Mouse (Mus musculus): ENCODE results near the gene Vrk2. TPM values are rescaled to one million over a fixed set of nuclear protein-coding genes. Genes with fewer than 3 reads are reported as not detected.

The Vrk2 gene
- polyA plus RNA-seq (2016; fragmentation: Nextera tagmentation; extraction: Ambion mirVana): 10.7 and 11.1 TPM in 2 replicates

DNA sequence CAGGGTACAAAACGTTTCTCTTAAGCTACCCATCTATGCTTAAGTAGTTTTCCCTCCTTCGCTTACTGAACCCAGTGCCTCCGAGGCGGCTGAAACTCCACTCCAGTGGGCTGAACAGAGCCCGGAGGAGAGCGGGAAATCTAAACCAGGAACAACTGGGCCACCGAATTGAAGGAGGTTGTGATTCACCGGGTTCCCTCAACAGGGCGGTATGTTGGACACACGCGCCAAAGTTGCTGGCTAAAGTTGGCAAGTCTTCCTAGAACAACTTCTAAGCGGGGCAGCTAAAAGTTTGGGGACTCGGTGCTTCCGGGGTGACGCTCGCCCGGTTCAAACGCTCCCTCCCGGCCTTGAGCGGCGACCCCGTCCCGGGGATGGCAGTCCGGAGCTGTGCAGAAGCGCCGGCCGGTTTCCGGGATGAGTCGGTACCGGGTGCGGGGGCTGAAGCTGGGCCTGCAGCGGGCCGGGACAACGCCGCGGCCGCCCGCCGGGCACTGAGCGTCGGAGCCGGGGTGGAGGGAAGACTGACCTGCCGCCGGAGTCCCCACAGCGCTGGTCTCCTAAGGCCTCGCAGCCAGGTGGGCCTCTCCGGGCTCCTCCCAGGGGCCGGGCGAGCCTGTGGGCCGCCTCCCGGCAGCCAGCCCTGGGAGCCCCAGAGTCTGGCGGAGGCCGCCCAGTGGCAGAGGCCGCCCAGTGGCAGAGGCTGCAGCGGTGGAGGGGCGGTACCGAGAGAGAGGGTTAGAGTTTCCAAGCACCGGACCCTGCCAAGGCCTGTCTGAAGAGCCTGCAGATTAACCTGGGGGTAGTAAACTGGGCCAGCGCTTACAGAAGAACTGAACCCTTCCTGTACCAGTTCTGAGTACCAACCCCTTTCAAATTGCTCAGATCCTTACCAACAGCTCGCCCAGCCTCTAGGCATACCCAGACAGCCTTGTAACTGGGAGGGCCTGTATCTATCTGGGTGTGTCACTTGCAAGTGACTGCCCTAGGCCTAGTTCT, at the start of gene Vrk2, which contains the start of gene Gm6899:
Gene Vrk2, minus strand, starts transcription at position 939 of the 999 bp plus-strand sequence.
Gene Gm6899, plus strand, starts transcription at position 181 of the 999 bp plus-strand sequence.
- no peaks in the 10 kb centered on the region for H3K27me3 ChIP-seq (replicated peaks)
- peak within 1 kb of the TSS; percentile 90 for H3K4me2 ChIP-seq (replicated peaks)
- no peaks in the 10 kb centered on the region for H3K9me3 ChIP-seq
- H3K4me3 ChIP-seq: peak within 1 kb of the TSS; percentile 70
- peaks cover 6% of the 10 kb centered on the region; the same call in 1 of the 2 replicates for H3K4me1 ChIP-seq
- H3K9ac ChIP-seq: peak within 1 kb of the TSS; percentile 74
- ATAC-seq (ENCODE audit: low FRiP score, low read depth): peak; percentile 97
- no peak within 1 kb of the TSS for H3K27ac ChIP-seq
- H3K36me3 ChIP-seq: no peaks in the 10 kb centered on the region
- WGBS: under 1% methylated on average over 60 of the region's 60 CpGs

GRCm38 (mm10) chr11:26642141-26642540, 48.3 kb upstream of the Vrk2 start:
- H3K4me2 ChIP-seq (replicated peaks): no peak overlapping the region
- H3K9me3 ChIP-seq: no peaks in the 10 kb centered on the region
- no peaks in the 10 kb centered on the region for H3K27me3 ChIP-seq (replicated peaks)
- H3K36me3 ChIP-seq: no peaks in the 10 kb centered on the region
- no peak for ATAC-seq (ENCODE audit: low FRiP score, low read depth)
- H3K4me3 ChIP-seq: no peak overlapping the region
- no peaks in the 10 kb centered on the region for H3K4me1 ChIP-seq
- H3K9ac ChIP-seq: no peak overlapping the region
- H3K27ac ChIP-seq: no peak overlapping the region
- 93% methylated on average over 1 of the region's 1 CpGs for WGBS

DNA sequence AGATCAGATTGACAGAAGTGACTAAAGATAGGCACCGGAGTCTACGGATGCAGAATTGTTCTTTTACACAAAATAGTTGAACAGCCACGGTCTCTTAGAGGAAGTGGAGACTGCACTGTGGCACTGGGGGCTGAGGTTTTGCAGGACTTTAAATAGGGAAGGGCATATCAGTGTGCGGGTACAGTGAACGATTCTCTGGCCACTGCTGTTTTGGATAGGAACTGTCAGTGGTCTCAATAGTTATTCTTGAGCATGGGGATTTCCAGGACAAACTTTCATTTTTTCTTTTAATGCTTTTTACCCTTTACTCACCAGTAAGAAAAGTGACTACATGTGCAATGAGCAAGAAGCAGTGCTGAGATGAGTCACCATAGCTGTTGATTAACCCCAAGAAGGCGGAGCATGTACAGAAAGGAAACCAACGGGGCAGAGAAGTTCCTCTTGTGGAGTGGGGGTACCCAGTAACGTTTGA, 46.6 kb upstream of the Vrk2 start:
- Histone ChIP-seq H3K27me3 (replicated peaks) (no peaks in the 10 kb centered on the region), H3K36me3 (no peaks in the 10 kb centered on the region), H3K4me3 (no peak overlapping the region), H3K27ac (no peak overlapping the region), H3K4me2 (replicated peaks) (no peak overlapping the region), H3K4me1 (no peaks in the 10 kb centered on the region), H3K9ac (no peak overlapping the region), H3K9me3 (no peaks in the 10 kb centered on the region)
- no peak for ATAC-seq (ENCODE audit: low FRiP score, low read depth)
- WGBS: 76% methylated on average over 8 of the region's 8 CpGs

GRCm38 (mm10) chr11:26636239-26636638, 42.4 kb upstream of the Vrk2 start:
- WGBS: 89% methylated on average over 1 of the region's 1 CpGs
- no peaks in the 10 kb centered on the region for H3K9me3 ChIP-seq
- H3K9ac ChIP-seq: no peak overlapping the region
- H3K27me3 ChIP-seq (replicated peaks): no peaks in the 10 kb centered on the region
- H3K4me2 ChIP-seq (replicated peaks): no peak overlapping the region
- no peak for ATAC-seq (ENCODE audit: low FRiP score, low read depth)
- no peak overlapping the region for H3K27ac ChIP-seq
- no peak overlapping the region for H3K4me3 ChIP-seq
- no peaks in the 10 kb centered on the region for H3K36me3 ChIP-seq
- H3K4me1 ChIP-seq: no peaks in the 10 kb centered on the region

- no peak overlapping the region for H3K4me3 ChIP-seq
- H3K9ac ChIP-seq: no peak overlapping the region
- no peak overlapping the region for H3K4me2 ChIP-seq (replicated peaks)
- 84% methylated on average over 5 of the region's 5 CpGs for whole genome bisulfite sequencing
- no peak overlapping the region for H3K27ac ChIP-seq
- ATAC-seq (ENCODE audit: low FRiP score, low read depth): no peak
- H3K4me1 ChIP-seq: no peaks in the 10 kb centered on the region
- no peaks in the 10 kb centered on the region for H3K9me3 ChIP-seq
- no peaks in the 10 kb centered on the region for H3K27me3 ChIP-seq (replicated peaks)
- H3K36me3 ChIP-seq: no peaks in the 10 kb centered on the region
These were observed 28.9 kb upstream of the Vrk2 start for GRCm38 (mm10) chr11:26622727-26623126.

DNA sequence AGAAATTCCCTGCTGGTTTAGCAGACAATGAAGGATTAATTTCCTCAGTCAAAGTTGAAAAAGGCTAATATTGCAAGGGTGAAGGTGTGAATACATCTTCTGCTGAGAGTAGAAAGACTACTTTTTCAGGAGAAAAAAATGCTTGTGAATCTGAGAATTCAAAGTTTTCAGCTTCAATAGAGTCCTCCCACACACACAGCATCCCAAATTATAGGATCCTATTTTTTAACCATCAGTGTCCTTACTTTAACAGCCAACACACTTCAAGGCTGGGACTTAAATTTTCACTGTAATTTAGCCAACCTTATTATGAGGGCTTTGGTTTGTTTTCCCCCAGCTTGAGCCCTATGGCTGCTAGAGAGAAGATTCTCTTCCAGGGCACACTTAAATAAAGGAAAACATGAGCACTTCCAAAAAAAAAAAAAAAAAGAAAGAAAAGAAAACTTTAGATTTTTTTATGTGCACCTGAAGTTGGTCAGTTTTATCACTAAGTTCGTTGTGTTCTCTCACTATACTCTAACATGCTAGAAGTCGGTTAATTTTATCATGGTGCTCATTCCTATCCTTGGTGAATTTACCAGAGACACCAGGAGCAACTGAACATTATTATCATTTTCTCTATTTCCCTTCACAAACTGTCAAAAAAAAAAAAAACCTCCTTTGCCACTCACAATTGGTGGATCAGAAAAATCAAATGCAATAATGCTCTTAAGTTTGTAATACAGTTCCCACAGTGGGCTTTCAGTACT, 24.9 kb upstream of the Vrk2 start:
- no peaks in the 10 kb centered on the region for H3K27me3 ChIP-seq (replicated peaks)
- no peaks in the 10 kb centered on the region for H3K36me3 ChIP-seq
- ATAC-seq (ENCODE audit: low FRiP score, low read depth): no peak
- H3K9me3 ChIP-seq: no peaks in the 10 kb centered on the region
- no peak overlapping the region for H3K27ac ChIP-seq
- no peak overlapping the region for H3K9ac ChIP-seq
- no peak overlapping the region for H3K4me2 ChIP-seq (replicated peaks)
- no peaks in the 10 kb centered on the region for H3K4me1 ChIP-seq
- H3K4me3 ChIP-seq: no peak overlapping the region
- WGBS: 93% methylated on average over 2 of the region's 2 CpGs

- Histone ChIP-seq H3K27me3 (replicated peaks) (no peaks in the 10 kb centered on the region), H3K9ac (no peak overlapping the region), H3K9me3 (no peaks in the 10 kb centered on the region), H3K4me1 (no peaks in the 10 kb centered on the region), H3K36me3 (no peaks in the 10 kb centered on the region), H3K4me2 (replicated peaks) (no peak overlapping the region), H3K4me3 (no peak overlapping the region), H3K27ac (no peak overlapping the region)
- WGBS: 61% methylated on average over 10 of the region's 10 CpGs
- ATAC-seq (ENCODE audit: low FRiP score, low read depth): peak; percentile 33; the same call in 1 of the 2 replicates
These were observed 15.0 kb upstream of the Vrk2 start for GRCm38 (mm10) chr11:26608795-26609194.

GRCm38 (mm10) chr11:26604061-26604655, 10.4 kb upstream of the Vrk2 start:
- Histone ChIP-seq H3K27me3 (replicated peaks) (no peaks in the 10 kb centered on the region), H3K36me3 (no peaks in the 10 kb centered on the region), H3K4me2 (replicated peaks) (no peak overlapping the region), H3K4me3 (no peak overlapping the region), H3K9me3 (no peaks in the 10 kb centered on the region), H3K4me1 (no peaks in the 10 kb centered on the region), H3K27ac (no peak overlapping the region), H3K9ac (no peak overlapping the region)
- ATAC-seq (ENCODE audit: low FRiP score, low read depth): no peak
- 91% methylated on average over 1 of the region's 1 CpGs for WGBS

DNA sequence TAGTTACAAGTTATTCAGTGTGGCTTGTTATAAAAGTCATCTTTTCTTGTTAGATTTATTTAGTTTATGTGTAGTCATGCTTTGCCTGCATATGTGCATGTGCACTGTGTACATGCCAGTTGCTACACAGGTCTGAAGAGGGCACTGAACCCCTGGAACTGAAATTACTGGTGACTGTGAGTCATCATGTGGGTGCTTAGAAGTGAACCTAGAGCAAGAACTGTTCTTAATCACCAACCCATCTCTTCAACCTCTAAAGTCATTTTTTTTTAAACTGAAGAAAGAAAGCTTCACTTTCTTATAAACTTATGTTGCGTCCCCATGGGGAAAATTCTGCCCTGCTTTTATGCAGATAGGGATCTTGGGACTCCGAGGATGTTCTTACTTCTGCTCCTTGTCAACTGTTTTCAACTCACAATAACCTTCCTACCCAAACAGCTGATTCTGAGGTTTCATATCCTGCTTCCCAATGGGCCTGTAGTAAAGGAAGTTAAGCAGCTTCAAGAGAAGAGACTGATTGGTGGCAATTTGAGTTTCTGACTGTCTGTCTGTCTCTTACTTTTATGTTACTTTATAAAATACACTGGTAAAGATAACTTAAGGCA, 7.9 kb upstream of the Vrk2 start:
- H3K9me3 ChIP-seq: no peaks in the 10 kb centered on the region
- 79% methylated on average over 2 of the region's 2 CpGs for WGBS
- H3K9ac ChIP-seq: no peak overlapping the region
- H3K36me3 ChIP-seq: no peaks in the 10 kb centered on the region
- H3K4me1 ChIP-seq: no peaks in the 10 kb centered on the region
- no peaks in the 10 kb centered on the region for H3K27me3 ChIP-seq (replicated peaks)
- no peak overlapping the region for H3K27ac ChIP-seq
- H3K4me3 ChIP-seq: no peak overlapping the region
- no peak overlapping the region for H3K4me2 ChIP-seq (replicated peaks)
- no peak for ATAC-seq (ENCODE audit: low FRiP score, low read depth)

DNA sequence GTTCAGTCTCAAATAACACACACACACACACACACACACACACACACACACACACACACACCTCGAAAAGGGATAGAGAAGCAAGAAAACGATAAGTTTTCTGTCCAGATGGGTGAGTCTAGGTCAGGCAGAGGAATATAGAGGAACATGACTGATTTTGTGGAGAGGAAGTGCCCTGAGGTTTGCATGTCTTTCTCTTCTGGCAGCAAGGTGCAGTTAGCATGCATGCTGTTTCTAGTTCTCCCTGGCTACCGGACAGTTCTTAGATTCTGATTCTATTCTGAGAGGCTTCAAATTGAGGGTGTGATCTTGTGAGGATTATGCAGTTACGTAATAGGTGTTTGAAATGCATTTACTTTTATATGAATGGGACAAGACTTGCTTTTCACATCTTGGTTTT, 6.9 kb upstream of the Vrk2 start:
- no peak for ATAC-seq (ENCODE audit: low FRiP score, low read depth)
- H3K27me3 ChIP-seq (replicated peaks): no peaks in the 10 kb centered on the region
- H3K4me1 ChIP-seq: no peaks in the 10 kb centered on the region
- H3K27ac ChIP-seq: no peak overlapping the region
- no peak overlapping the region for H3K9ac ChIP-seq
- H3K4me3 ChIP-seq: no peak overlapping the region
- no peaks in the 10 kb centered on the region for H3K9me3 ChIP-seq
- 92% methylated on average over 4 of the region's 4 CpGs for WGBS
- no peaks in the 10 kb centered on the region for H3K36me3 ChIP-seq
- H3K4me2 ChIP-seq (replicated peaks): no peak overlapping the region

GRCm38 (mm10) chr11:26598876-26599275, 5.1 kb upstream of the Vrk2 start:
- Histone ChIP-seq H3K27ac (no peak overlapping the region), H3K9me3 (no peaks in the 10 kb centered on the region), H3K4me2 (replicated peaks) (no peak overlapping the region), H3K9ac (no peak overlapping the region), H3K4me3 (no peak overlapping the region), H3K36me3 (no peaks in the 10 kb centered on the region), H3K4me1 (no peaks in the 10 kb centered on the region), H3K27me3 (replicated peaks) (no peaks in the 10 kb centered on the region)
- 80% methylated on average over 1 of the region's 1 CpGs for WGBS
- no peak for ATAC-seq (ENCODE audit: low FRiP score, low read depth)

Data from neural tube, embryonic 12.5 days (tissue).